Mouse (Mus musculus): ENCODE results near the gene Ell.
"Not testable (repeated sequence)": the region's sequence is repeated elsewhere in the genome, so short reads cannot be mapped to it uniquely, and the experiment has no call there.

GRCm38 (mm10) chr8:70511174-70511573, 28.1 kb upstream of the Ell start:
- TF ChIP-seq CTCF (IDR thresholded peaks at IDR 0.05; ENCODE audit: low read depth, low read length); POLR2A (IDR thresholded peaks at IDR 0.05; ENCODE audit: insufficient read depth, low read length): not testable (repeated sequence)
